Mouse (Mus musculus) C2C12 (cell line): ENCODE measurements around the gene Pnliprp2.

Experiments
- CEBPB ChIP-seq: IDR thresholded peaks from one replicate; pipeline ENCODE4 v1.6.1; 2011; ENCODE audit warnings: low read depth, mild to moderate bottlenecking, control low read depth, moderate library complexity
- CTCF ChIP-seq: IDR thresholded peaks from one replicate; pipeline ENCODE4 v1.5.1; 2011; ENCODE audit not compliant: control insufficient read depth, insufficient read depth, insufficient read length
- FOSL1 ChIP-seq: IDR thresholded peaks from one replicate; pipeline ENCODE4 v1.8.0; 2011; ENCODE audit warnings: mild to moderate bottlenecking, low read length; ENCODE audit not compliant: poor library complexity, insufficient read depth, severe bottlenecking
- MAX ChIP-seq: IDR thresholded peaks from one replicate; pipeline ENCODE4 v1.6.1; 2011; ENCODE audit warnings: mild to moderate bottlenecking, control low read depth
- MYOD1 ChIP-seq: IDR thresholded peaks from one replicate; pipeline ENCODE4 v1.6.1; 2011; ENCODE audit warnings: low read depth; ENCODE audit not compliant: control insufficient read depth, insufficient read length
- MYOG ChIP-seq: IDR thresholded peaks from one replicate; pipeline ENCODE4 v1.6.1; 2011; ENCODE audit not compliant: control insufficient read depth, insufficient read length; ENCODE audit errors: extremely low read depth
- USF1 ChIP-seq: IDR thresholded peaks from one replicate; pipeline ENCODE4 v1.6.1; 2011; ENCODE audit warnings: low read depth, mild to moderate bottlenecking, control low read depth, moderate library complexity

- TF ChIP-seq CTCF, result no peak
- no peak for TF ChIP-seq USF1
- no peak for TF ChIP-seq MAX
- TF ChIP-seq FOSL1, result no peak
- TF ChIP-seq MYOD1, result no peak
- TF ChIP-seq MYOG, result no peak
- no peak for TF ChIP-seq CEBPB
Observed at GRCm38 (mm10) chr19:58759423-58759822, at the start of gene Pnliprp2.
